Mouse (Mus musculus) retina, postnatal 1 day (tissue): ENCODE data around the gene Gm42742.

ENCODE experiments used
- DNase-seq: peaks from one replicate; pipeline ENCODE4 v3.0.0-alpha.2; 2012

The Gm42742 gene

GRCm38 (mm10) chr7:127019306-127019960 lies 1.5 kb downstream of the Gm42742 start:
- no peak for DNase-seq

GRCm38 (mm10) chr7:127018416-127019305 lies 2.2 kb downstream of the Gm42742 start:
- no peak for DNase-seq

GRCm38 (mm10) chr7:127017950-127018345 lies 2.9 kb downstream of the Gm42742 start:
- no peak for DNase-seq

GRCm38 (mm10) chr7:127016971-127017949 lies 3.6 kb downstream of the Gm42742 start, which contains the start of gene Pagr1a:
TSS of gene Pagr1a (minus strand) at chr7:127017352.
- DNase-seq: peak; percentile 99

GRCm38 (mm10) chr7:127016486-127016938 lies 4.4 kb downstream of the Gm42742 start:
- DNase-seq: no peak

- DNase-seq: no peak
Observed at GRCm38 (mm10) chr7:127016481-127016485, 4.6 kb downstream of the Gm42742 start, which contains the start of gene Pagr1b. TSS of gene Pagr1b (minus strand) at chr7:127016484.

- DNase-seq: peak; percentile 58
Observed at GRCm38 (mm10) chr7:127016081-127016480, 4.8 kb downstream of the Gm42742 start.

- DNase-seq: no peak
Observed at GRCm38 (mm10) chr7:127014993-127015392, 5.9 kb downstream of the Gm42742 start.

GRCm38 (mm10) chr7:127014320-127014719 lies 6.6 kb downstream of the Gm42742 start, which contains the start of gene Mvp:
TSS of gene Mvp (minus strand) at chr7:127014621.
- DNase-seq: peak; percentile 32

GRCm38 (mm10) chr7:127013385-127013784 lies 7.5 kb downstream of the Gm42742 start:
- no peak for DNase-seq

- DNase-seq: no peak
Observed at GRCm38 (mm10) chr7:127012845-127013244, 8.1 kb downstream of the Gm42742 start.

- no peak for DNase-seq
Observed at GRCm38 (mm10) chr7:127012374-127012773, 8.5 kb downstream of the Gm42742 start.

- peak; percentile 40 for DNase-seq
Observed at GRCm38 (mm10) chr7:127011717-127012116, 9.2 kb downstream of the Gm42742 start.

- no peak for DNase-seq
Observed at GRCm38 (mm10) chr7:127011051-127011450, 9.8 kb downstream of the Gm42742 start.

- DNase-seq: no peak
Observed at GRCm38 (mm10) chr7:127009307-127010085, 11.4 kb downstream of the Gm42742 start.

GRCm38 (mm10) chr7:127008239-127009019 lies 12.5 kb downstream of the Gm42742 start:
- DNase-seq: peak; percentile 73

- no peak for DNase-seq
Observed at GRCm38 (mm10) chr7:127007313-127008024, 13.4 kb downstream of the Gm42742 start.

GRCm38 (mm10) chr7:127004122-127004875 lies 16.6 kb downstream of the Gm42742 start:
- DNase-seq: no peak

- DNase-seq: no peak
Observed at GRCm38 (mm10) chr7:127003620-127004019, 17.3 kb downstream of the Gm42742 start.

GRCm38 (mm10) chr7:126999568-126999967 lies 21.3 kb downstream of the Gm42742 start:
- no peak for DNase-seq
